Mouse (Mus musculus) testis, adult 2 months (tissue): ENCODE results near the gene Med21. TPM values are rescaled to one million over a fixed set of nuclear protein-coding genes. Genes with fewer than 3 reads are reported as not detected.

ENCODE experiments used
- H3K27ac ChIP-seq: fragments of 200-500 bp; 2 replicates; pipeline ENCODE4 v1.5.1; 2012; ENCODE audit warnings: low read depth, low read length; ENCODE audit not compliant: control insufficient read depth, insufficient read depth
- H3K27me3 ChIP-seq: fragments of 200-500 bp; 2 replicates; pipeline ENCODE4 v1.6.1; 2012; ENCODE audit warnings: mild to moderate bottlenecking, low read length, moderate library complexity; ENCODE audit not compliant: control insufficient read depth, insufficient read depth
- H3K36me3 ChIP-seq: fragments of 200-500 bp; 2 replicates; pipeline ENCODE4 v1.6.1; 2012; ENCODE audit warnings: mild to moderate bottlenecking, low read length; ENCODE audit not compliant: control insufficient read depth, insufficient read depth
- H3K4me1 ChIP-seq: fragments of 200-500 bp; 2 replicates; pipeline ENCODE4 v1.6.1; 2012; ENCODE audit warnings: low read length; ENCODE audit not compliant: control insufficient read depth, insufficient read depth
- H3K4me3 ChIP-seq: fragments of 200-500 bp; 2 replicates; pipeline ENCODE4 v1.5.1; 2012; ENCODE audit warnings: low read depth, mild to moderate bottlenecking, low read length, moderate library complexity, mixed read lengths; ENCODE audit not compliant: control insufficient read depth
- CTCF ChIP-seq: fragments of 200-500 bp; IDR thresholded peaks from 2 replicates; pipeline ENCODE4 v1.5.1; 2012; ENCODE audit warnings: low read depth, mild to moderate bottlenecking, inconsistent platforms, low read length, moderate library complexity; ENCODE audit not compliant: control insufficient read depth, insufficient read depth, insufficient replicate concordance
- POLR2A ChIP-seq: fragments of 200-500 bp; IDR thresholded peaks from 2 replicates; pipeline ENCODE4 v1.6.1; 2012; ENCODE audit warnings: low read depth, mild to moderate bottlenecking, inconsistent platforms, low read length, moderate library complexity; ENCODE audit not compliant: control insufficient read depth
- polyA plus RNA-seq: library from polyadenylated mRNA; depleted of rRNA; stranded (reverse); fragments of >200 nt; gene quantifications from 2 replicates; pipeline ENCODE4 v1.2.3, GENCODE M21; 2012

Gene Med21
- polyA plus RNA-seq, 1 experiment = 58.3 TPM

GRCm38 (mm10) chr6:146640991-146641390, 1.4 kb upstream of the Med21 start:
- Histone ChIP-seq H3K4me3 (no peak overlapping the region), H3K4me1 (peaks cover 6% of the 10 kb centered on the region; the same call in 1 of the 2 replicates), H3K27ac (no peak overlapping the region), H3K36me3 (no peaks in the 10 kb centered on the region), H3K27me3 (no peaks in the 10 kb centered on the region)
- no peak for TF ChIP-seq CTCF
- TF ChIP-seq POLR2A = no peak

GRCm38 (mm10) chr6:146641621-146642210, 631 bp upstream of the Med21 start:
- no peaks in the 10 kb centered on the region for H3K36me3 ChIP-seq
- H3K4me3 ChIP-seq = peak overlapping the region; percentile 87
- peaks cover 6% of the 10 kb centered on the region; the same call in 1 of the 2 replicates for H3K4me1 ChIP-seq
- H3K27me3 ChIP-seq = no peaks in the 10 kb centered on the region
- no peak overlapping the region; the same call in 1 of the 2 replicates for H3K27ac ChIP-seq
- TF ChIP-seq CTCF (no peak), POLR2A (no peak)

GRCm38 (mm10) chr6:146643184-146643570, 830 bp downstream of the Med21 start:
- Histone ChIP-seq H3K4me1 (peaks cover 6% of the 10 kb centered on the region; the same call in 1 of the 2 replicates), H3K27me3 (no peaks in the 10 kb centered on the region), H3K36me3 (no peaks in the 10 kb centered on the region), H3K27ac (peak overlapping the region; percentile 83), H3K4me3 (peak overlapping the region; percentile 87)
- TF ChIP-seq CTCF = no peak
- 0 out of 2 replicates have a peak, but pooled peaks have one; percentile 30 for TF ChIP-seq POLR2A

DNA sequence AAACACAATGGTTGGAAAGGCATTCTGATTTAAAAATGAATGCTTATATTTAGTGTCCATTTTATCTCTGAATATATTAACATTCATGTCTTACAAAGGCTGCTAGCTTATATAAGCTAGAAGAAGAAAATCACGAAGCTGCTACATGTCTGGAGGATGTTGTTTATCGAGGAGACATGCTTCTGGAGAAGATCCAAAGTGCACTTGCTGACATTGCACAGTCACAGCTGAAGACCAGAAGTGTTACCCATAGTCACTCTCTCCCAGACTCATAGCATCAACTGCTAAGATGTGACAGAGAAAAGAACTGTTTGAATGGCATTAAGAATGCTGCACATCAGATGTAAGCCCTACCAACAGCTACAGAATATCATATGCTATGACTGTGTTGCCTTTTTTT, 7.7 kb downstream of the Med21 start:
- H3K27ac ChIP-seq = no peak overlapping the region

DNA sequence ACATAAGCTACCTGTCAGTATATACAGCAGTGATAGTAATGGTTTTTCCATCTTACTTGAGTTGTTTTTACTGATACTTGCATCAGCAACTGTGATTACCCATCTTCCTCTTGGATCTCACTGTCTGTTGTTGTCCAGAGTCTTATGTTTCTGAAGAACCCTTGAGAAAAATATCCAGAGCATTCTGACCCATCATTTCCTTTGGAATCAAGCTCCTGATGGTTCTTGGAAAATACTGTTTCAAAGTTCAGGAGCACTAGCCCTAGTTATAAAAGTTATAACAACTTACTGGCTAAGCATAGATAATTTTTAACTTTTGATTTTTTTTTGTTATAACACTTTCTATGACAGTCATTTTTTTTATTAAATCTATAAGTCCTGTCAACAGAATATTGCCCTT, 9.1 kb downstream of the Med21 start:
- H3K4me1 ChIP-seq = no peaks in the 10 kb centered on the region
- no peaks in the 10 kb centered on the region for H3K36me3 ChIP-seq
- H3K27ac ChIP-seq = no peak overlapping the region
- H3K27me3 ChIP-seq = no peaks in the 10 kb centered on the region
- TF ChIP-seq CTCF (no peak), POLR2A (no peak)
- no peak overlapping the region for H3K4me3 ChIP-seq

More for the DNA sequence above, 7.7 kb downstream of the Med21 start:
- Histone ChIP-seq H3K4me3 (no peak overlapping the region), H3K36me3 (no peaks in the 10 kb centered on the region), H3K27me3 (no peaks in the 10 kb centered on the region), H3K4me1 (no peaks in the 10 kb centered on the region)
- TF ChIP-seq CTCF (no peak), POLR2A (no peak)

GRCm38 (mm10) chr6:146653197-146653596, 10.8 kb downstream of the Med21 start:
- Histone ChIP-seq H3K27me3 (no peaks in the 10 kb centered on the region), H3K36me3 (no peaks in the 10 kb centered on the region), H3K4me1 (peaks cover 2% of the 10 kb centered on the region; the same call in 1 of the 2 replicates), H3K4me3 (no peak overlapping the region), H3K27ac (no peak overlapping the region)
- TF ChIP-seq CTCF = no peak

DNA sequence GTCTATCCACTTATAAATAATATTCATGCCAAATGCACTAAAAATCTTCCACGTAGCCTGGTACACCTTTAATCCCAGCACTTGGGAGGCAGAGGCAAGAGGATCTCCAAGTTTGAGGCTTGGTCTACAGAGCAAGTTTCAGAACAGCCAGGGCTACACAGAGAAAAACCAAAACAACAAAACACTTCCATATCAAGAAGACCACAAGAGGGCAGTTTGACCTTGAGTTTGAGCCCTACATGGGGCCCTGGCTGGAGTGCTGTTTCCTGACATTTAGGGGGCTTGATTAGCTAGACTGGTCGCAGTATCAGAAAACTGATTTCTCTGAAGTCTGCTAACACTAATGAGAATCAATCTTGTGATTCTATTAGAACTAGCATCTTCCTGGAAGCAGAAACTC, 18.2 kb downstream of the Med21 start:
- TF ChIP-seq POLR2A = no peak
- no peak for TF ChIP-seq CTCF

More for the DNA sequence above, 18.2 kb downstream of the Med21 start:
- H3K4me3 ChIP-seq = no peak overlapping the region
- no peaks in the 10 kb centered on the region for H3K36me3 ChIP-seq
- H3K4me1 ChIP-seq = peaks cover 2% of the 10 kb centered on the region; the same call in 1 of the 2 replicates
- no peaks in the 10 kb centered on the region for H3K27me3 ChIP-seq
- H3K27ac ChIP-seq = no peak overlapping the region
